Mouse (Mus musculus) forebrain, embryonic 11.5 days (tissue): ENCODE results near the gene Plekhh3. TPM values are rescaled to one million over a fixed set of nuclear protein-coding genes. Genes with fewer than 3 reads are reported as not detected.

Source experiments
- ATAC-seq: fragments of 200-750 bp; cut with Nextera tagmentation; replicated peaks from 2 replicates; pipeline ENCODE4 v1.8.0; 2017; ENCODE audit warnings: moderate TSS enrichment; ENCODE audit not compliant: low FRiP score
- DNase-seq: peaks from one replicate; pipeline ENCODE4 v3.0.0-alpha.2; 2017; ENCODE audit warnings: low spot score
- H3K27ac ChIP-seq: fragments of 300-500 bp; sonication (generic); 2 replicates; pipeline ENCODE4 v1.5.1; 2014; ENCODE audit warnings: low read depth, low read length
- H3K27me3 ChIP-seq: fragments of 300-500 bp; sonication (generic); 2 replicates; pipeline ENCODE4 v1.6.1; 2014; ENCODE audit warnings: mild to moderate bottlenecking, low read length, mixed read lengths; ENCODE audit not compliant: control insufficient read depth, insufficient read depth
- H3K36me3 ChIP-seq: fragments of 300-500 bp; sonication (generic); 2 replicates; pipeline ENCODE4 v1.6.1; 2014; ENCODE audit warnings: mild to moderate bottlenecking, low read length, moderate library complexity, mixed read lengths; ENCODE audit not compliant: control insufficient read depth, insufficient read depth
- H3K4me1 ChIP-seq: fragments of 300-500 bp; sonication (generic); replicated peaks from 2 replicates; pipeline ENCODE4 v1.6.1; 2014; ENCODE audit warnings: low read length, mixed read lengths; ENCODE audit not compliant: control insufficient read depth, insufficient read depth
- H3K4me2 ChIP-seq: fragments of 300-500 bp; sonication (generic); 2 replicates; pipeline ENCODE4 v1.6.1; 2014; ENCODE audit warnings: low read depth, mild to moderate bottlenecking, low read length, moderate library complexity, mixed read lengths; ENCODE audit not compliant: severe bottlenecking
- H3K4me3 ChIP-seq: fragments of 300-500 bp; sonication (generic); 2 replicates; pipeline ENCODE4 v1.5.1; 2014; ENCODE audit warnings: low read depth, low read length
- H3K9ac ChIP-seq: fragments of 300-500 bp; sonication (generic); 2 replicates; pipeline ENCODE4 v1.6.1; 2014; ENCODE audit warnings: low read length
- H3K9me3 ChIP-seq: fragments of 300-500 bp; sonication (generic); 2 replicates; pipeline ENCODE4 v1.6.1; 2016; ENCODE audit warnings: low read length, mixed read lengths; ENCODE audit not compliant: control insufficient read depth
- WGBS: fragments of 180-500 bp; shearing (Covaris S2); extraction: QIAGEN DNeasy Blood & Tissue Kit; methylation state at CpG from one replicate; pipeline ENCODE4 v1.1.7; 2014; 5-methylcytosine and 5-hydroxymethylcytosine counted together
- polyA plus RNA-seq: library from polyadenylated mRNA; unstranded; fragments of >200 nt; fragmentation: Nextera tagmentation; extraction: Ambion mirVana; gene quantifications from 2 replicates; pipeline ENCODE4 v1.2.1, GENCODE M21; 2014

The Plekhh3 gene
- polyA plus RNA-seq, 1 experiment from 2014 or later, result 7.9 TPM

DNA sequence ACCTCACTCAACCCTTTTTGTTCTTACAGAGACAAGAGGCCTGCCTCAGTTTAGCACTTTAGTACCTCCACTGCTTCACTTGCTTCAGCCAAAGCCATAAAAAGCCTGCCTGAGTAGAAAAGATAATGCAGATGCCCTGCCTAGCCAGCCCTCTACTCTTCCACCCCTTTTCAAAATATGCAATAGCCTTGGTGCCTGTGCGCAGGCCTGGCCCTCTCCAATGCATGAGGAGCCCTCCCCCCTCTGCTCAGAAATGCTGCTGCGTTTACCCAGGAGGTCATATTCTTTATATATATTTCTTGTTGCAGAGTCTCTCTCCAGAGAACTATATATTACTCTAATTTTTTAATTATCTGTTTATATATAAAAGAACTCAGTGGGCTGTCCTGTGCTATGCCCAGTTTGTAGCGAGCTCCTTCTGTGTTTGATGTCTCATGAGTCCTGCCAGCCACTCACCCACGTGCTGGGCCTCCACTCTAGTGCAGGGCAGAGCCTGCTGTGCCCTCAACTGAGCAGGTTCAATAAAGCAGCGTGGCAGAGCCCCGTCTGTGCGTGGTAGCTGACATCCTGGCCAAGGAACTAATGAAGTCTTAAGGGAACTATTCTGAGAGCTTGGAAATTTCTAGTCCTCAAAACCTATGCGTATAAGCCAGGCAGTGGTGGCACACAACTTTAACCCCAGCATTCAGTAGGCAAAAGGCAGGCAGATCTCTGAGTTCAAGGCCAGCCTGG lies 19.2 kb upstream of the Plekhh3 start:
- DNase-seq, result no peak

DNA sequence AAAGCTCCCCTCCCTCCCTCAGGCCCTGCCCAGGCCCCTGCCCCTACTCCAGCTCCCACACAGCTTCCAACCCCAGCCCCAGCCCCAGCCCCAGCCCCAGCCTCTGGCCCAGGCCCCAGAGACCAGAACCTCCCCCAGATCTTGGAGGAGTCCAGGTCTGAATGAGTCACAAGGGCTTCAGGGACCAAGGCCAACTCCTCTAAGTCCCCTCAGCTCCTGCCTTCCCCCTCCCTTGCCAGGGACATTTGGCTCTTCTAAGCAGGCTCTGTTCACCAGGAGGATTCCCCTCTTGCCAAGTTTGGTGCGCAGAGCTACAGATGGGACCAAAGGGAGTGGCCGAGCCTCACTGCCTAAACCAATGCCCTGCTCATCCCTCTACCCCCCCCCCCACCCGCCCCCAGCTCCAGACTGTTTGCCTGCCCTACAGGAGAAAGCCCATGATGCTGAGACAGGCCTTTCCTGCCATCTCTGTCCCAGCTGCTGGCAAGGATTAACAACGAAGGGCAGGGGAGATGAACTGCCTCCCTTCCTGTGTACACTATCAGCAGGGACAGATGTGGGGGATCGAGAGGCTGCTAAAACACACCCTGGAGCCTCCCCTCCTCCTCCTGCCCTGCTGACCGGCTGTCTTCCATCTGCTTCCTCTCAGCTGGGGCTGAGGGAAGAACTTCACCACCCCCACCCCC lies 18.5 kb upstream of the Plekhh3 start:
- no peak overlapping the region for H3K4me3 ChIP-seq
- H3K9me3 ChIP-seq, result no peaks in the 10 kb centered on the region
- WGBS, result 21% methylated on average over 6 of the region's 6 CpGs
- no peak overlapping the region for H3K4me2 ChIP-seq
- H3K36me3 ChIP-seq, result no peaks in the 10 kb centered on the region
- H3K27ac ChIP-seq, result peak overlapping the region; percentile 14; the same call in 1 of the 2 replicates
- H3K27me3 ChIP-seq, result no peaks in the 10 kb centered on the region
- H3K9ac ChIP-seq, result no peak overlapping the region
- peaks cover 9% of the 10 kb centered on the region; the same call in 1 of the 2 replicates for H3K4me1 ChIP-seq
- DNase-seq (peak; percentile 68), ATAC-seq (peak; percentile 39; the same call in 1 of the 2 replicates)

More for the DNA sequence above, 19.2 kb upstream of the Plekhh3 start:
- Histone ChIP-seq H3K27ac (peak overlapping the region; percentile 14; the same call in 1 of the 2 replicates), H3K4me3 (no peak overlapping the region), H3K9ac (no peak overlapping the region), H3K9me3 (no peaks in the 10 kb centered on the region), H3K36me3 (no peaks in the 10 kb centered on the region), H3K27me3 (no peaks in the 10 kb centered on the region), H3K4me1 (peaks cover 9% of the 10 kb centered on the region; the same call in 1 of the 2 replicates), H3K4me2 (no peak overlapping the region)
- WGBS, result 52% methylated on average over 8 of the region's 8 CpGs
- no peak for ATAC-seq

DNA sequence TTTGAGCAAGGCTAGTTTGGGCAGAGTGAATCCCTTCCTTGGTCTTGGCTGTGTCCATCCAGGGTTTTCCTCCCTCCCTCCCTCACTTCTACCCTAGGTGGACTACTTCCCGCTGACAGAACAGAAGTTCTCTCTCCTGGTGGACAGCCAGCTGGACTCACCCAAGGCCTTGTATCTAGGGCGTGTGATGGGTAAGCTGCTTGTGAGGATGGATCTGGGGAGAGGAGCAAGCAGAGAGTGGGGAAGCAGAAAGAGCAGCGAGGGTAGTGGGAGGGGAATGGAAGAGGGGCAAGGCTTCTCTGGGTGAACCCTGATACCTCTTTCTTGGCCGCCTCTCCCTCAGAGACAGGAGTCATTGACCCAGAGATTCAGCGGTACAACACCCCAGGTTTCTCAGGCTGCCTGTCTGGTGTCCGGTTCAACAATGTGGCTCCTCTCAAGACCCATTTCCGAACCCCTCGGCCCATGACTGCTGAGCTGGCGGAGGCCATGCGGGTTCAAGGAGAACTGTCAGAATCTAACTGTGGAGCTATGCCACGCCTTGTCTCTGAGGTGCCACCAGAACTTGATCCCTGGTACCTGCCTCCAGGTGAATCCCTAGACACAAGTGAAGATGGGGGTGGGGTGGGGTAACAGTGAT lies 17.1 kb upstream of the Plekhh3 start:
- no peak for DNase-seq
- no peak overlapping the region for H3K27ac ChIP-seq
- H3K4me3 ChIP-seq, result no peak overlapping the region
- peaks cover 9% of the 10 kb centered on the region; the same call in 1 of the 2 replicates for H3K4me1 ChIP-seq
- ATAC-seq, result no peak
- H3K27me3 ChIP-seq, result no peaks in the 10 kb centered on the region
- H3K36me3 ChIP-seq, result no peaks in the 10 kb centered on the region
- 89% methylated on average over 11 of the region's 11 CpGs for WGBS
- H3K9ac ChIP-seq, result no peak overlapping the region
- H3K9me3 ChIP-seq, result no peaks in the 10 kb centered on the region
- H3K4me2 ChIP-seq, result no peak overlapping the region

DNA sequence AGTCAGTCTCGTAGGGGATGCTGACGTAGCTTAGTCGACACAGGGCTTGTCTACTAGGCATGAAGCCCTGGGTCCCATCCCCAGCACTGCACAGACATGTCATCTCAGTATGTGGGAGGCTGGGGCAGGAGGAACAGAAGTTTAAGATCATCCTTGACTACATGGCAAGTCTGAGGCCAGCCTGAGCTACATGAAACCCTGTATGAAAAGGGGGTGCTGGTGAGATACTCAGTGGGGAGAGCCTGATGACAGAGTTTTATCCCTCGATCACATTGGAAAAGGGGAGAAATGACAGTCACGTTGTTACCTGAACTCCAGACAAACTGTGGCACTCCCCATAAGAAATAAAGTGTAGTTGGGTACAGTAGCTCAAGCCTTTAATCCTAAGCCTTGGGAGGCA lies 16.4 kb upstream of the Plekhh3 start:
- ATAC-seq (no peak), DNase-seq (no peak)
- H3K4me2 ChIP-seq, result no peak overlapping the region
- no peak overlapping the region for H3K4me3 ChIP-seq
- WGBS, result 94% methylated on average over 5 of the region's 5 CpGs
- H3K9ac ChIP-seq, result no peak overlapping the region
- no peak overlapping the region for H3K27ac ChIP-seq
- H3K36me3 ChIP-seq, result no peaks in the 10 kb centered on the region
- H3K27me3 ChIP-seq, result no peaks in the 10 kb centered on the region
- peaks cover 9% of the 10 kb centered on the region; the same call in 1 of the 2 replicates for H3K4me1 ChIP-seq
- H3K9me3 ChIP-seq, result no peaks in the 10 kb centered on the region

- H3K4me2 ChIP-seq, result no peak overlapping the region
- peaks cover 8% of the 10 kb centered on the region; the same call in 1 of the 2 replicates for H3K4me1 ChIP-seq
- ATAC-seq (no peak), DNase-seq (no peak)
- H3K36me3 ChIP-seq, result no peaks in the 10 kb centered on the region
- no peaks in the 10 kb centered on the region for H3K27me3 ChIP-seq
- 89% methylated on average over 27 of the region's 27 CpGs for WGBS
- H3K4me3 ChIP-seq, result no peak overlapping the region
- no peaks in the 10 kb centered on the region for H3K9me3 ChIP-seq
- no peak overlapping the region for H3K27ac ChIP-seq
- H3K9ac ChIP-seq, result no peak overlapping the region
These were observed 15.5 kb upstream of the Plekhh3 start for GRCm38 (mm10) chr11:101186526-101187247.

DNA sequence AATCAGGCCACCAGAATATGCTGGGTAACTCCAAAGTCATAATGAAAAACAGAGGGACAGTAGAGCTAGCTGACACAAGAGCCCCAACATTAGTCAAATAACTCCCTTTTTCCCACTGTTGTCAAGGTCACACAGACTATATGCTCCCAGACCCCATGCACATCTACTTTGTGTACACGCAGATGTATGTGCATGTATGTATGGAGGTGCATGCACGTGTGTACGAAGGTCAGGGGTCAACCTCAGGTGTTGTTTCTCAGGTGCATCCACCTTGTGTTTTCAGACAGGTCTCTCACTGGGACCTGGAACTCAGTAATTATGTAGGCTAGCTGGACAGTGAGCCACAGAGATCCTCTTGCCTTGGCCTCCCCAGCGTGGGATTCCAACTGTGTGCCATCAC lies 14.3 kb upstream of the Plekhh3 start:
- DNase-seq, result no peak
- 93% methylated on average over 4 of the region's 4 CpGs for WGBS

GRCm38 (mm10) chr11:101184984-101185383 lies 13.8 kb upstream of the Plekhh3 start:
- DNase-seq (no peak), ATAC-seq (no peak)
- H3K4me3 ChIP-seq, result no peak overlapping the region
- no peak overlapping the region for H3K9ac ChIP-seq
- peaks cover 2% of the 10 kb centered on the region; the same call in 1 of the 2 replicates for H3K4me1 ChIP-seq
- H3K27ac ChIP-seq, result no peak overlapping the region
- no peak overlapping the region for H3K4me2 ChIP-seq
- no peaks in the 10 kb centered on the region for H3K9me3 ChIP-seq
- 90% methylated on average over 12 of the region's 12 CpGs for WGBS
- H3K36me3 ChIP-seq, result no peaks in the 10 kb centered on the region
- H3K27me3 ChIP-seq, result peaks cover 2% of the 10 kb centered on the region; the same call in 1 of the 2 replicates

More for the DNA sequence above, 14.3 kb upstream of the Plekhh3 start:
- H3K9me3 ChIP-seq, result no peaks in the 10 kb centered on the region
- no peak overlapping the region for H3K4me3 ChIP-seq
- H3K9ac ChIP-seq, result no peak overlapping the region
- no peak overlapping the region for H3K27ac ChIP-seq
- ATAC-seq, result no peak
- no peak overlapping the region for H3K4me2 ChIP-seq
- peaks cover under 1% of the 10 kb centered on the region; the same call in 1 of the 2 replicates for H3K27me3 ChIP-seq
- peaks cover 5% of the 10 kb centered on the region; the same call in 1 of the 2 replicates for H3K4me1 ChIP-seq
- H3K36me3 ChIP-seq, result no peaks in the 10 kb centered on the region
